In genomic region chr12:77895508-77895907, GRCm38 (mm10) we compare ENCODE assay signal across 26 mouse cellular contexts.
DNase-seq lines count a peak whose midpoint lies in the region; ATAC-seq lines count a peak whose summit lies in the region.
"Had no signal": no experiment of that assay in that cellular context is flagged by ENCODE, and none has a peak within 500 bp of the region (broad histone marks: within the 10 kb centered on the region; RNA-seq: fewer than 3 reads in every experiment).

No protein-coding gene starts in this region.

- ATAC-seq in hindbrain, embryonic 12.5 days (ENCODE audit: low FRiP score), result peak; percentile 52; the same call in 1 of the 2 replicates
- ATAC-seq in hindbrain, embryonic 14.5 days (ENCODE audit: low FRiP score), result no peak
- ATAC-seq in midbrain, embryonic 14.5 days (ENCODE audit: low FRiP score, low TSS enrichment), result no peak; the same call in 1 of the 2 replicates
- no peak for ATAC-seq in midbrain, embryonic 15.5 days (replicated peaks)
- ATAC-seq in erythroid progenitor cell, adult 5-6 weeks (replicated peaks; ENCODE audit: low FRiP score, poor library complexity, severe bottlenecking), result no peak
- ATAC-seq: forebrain, embryonic 14.5 days; forebrain, postnatal 0 days; hindbrain, postnatal 0 days; inflammation-experienced regulatory T-cells, adult 6 months; Patski had no signal

- H3K4me2 ChIP-seq in hindbrain, embryonic 12.5 days (replicated peaks), result no peak overlapping the region
- no peak overlapping the region for H3K4me2 ChIP-seq in hindbrain, embryonic 14.5 days (replicated peaks)
- no peak overlapping the region for H3K4me2 ChIP-seq in midbrain, embryonic 14.5 days (ENCODE audit: low read length)
- H3K4me2 ChIP-seq in midbrain, embryonic 15.5 days, result no peak overlapping the region
- H3K4me2 ChIP-seq: embryonic facial prominence, embryonic 13.5 days; heart, embryonic 11.5 days; hindbrain, embryonic 13.5 days had no signal

- no peaks in the 10 kb centered on the region for H3K9me3 ChIP-seq in hindbrain, embryonic 12.5 days (replicated peaks)
- H3K9me3 ChIP-seq in hindbrain, embryonic 14.5 days (ENCODE audit: control insufficient read depth, low read length), result no peaks in the 10 kb centered on the region
- no peaks in the 10 kb centered on the region for H3K9me3 ChIP-seq in midbrain, embryonic 14.5 days (ENCODE audit: control insufficient read depth, low read length)
- H3K9me3 ChIP-seq in midbrain, embryonic 15.5 days, result no peaks in the 10 kb centered on the region
- H3K9me3 ChIP-seq: embryonic facial prominence, embryonic 13.5 days; G1E; hindbrain, embryonic 13.5 days had no signal

- H3K36me3 ChIP-seq in hindbrain, embryonic 12.5 days, result no peaks in the 10 kb centered on the region
- no peaks in the 10 kb centered on the region for H3K36me3 ChIP-seq in hindbrain, embryonic 14.5 days (replicated peaks; ENCODE audit: control insufficient read depth, insufficient read depth)
- no peaks in the 10 kb centered on the region for H3K36me3 ChIP-seq in midbrain, embryonic 14.5 days (ENCODE audit: control insufficient read depth, insufficient read depth, low read length)
- H3K36me3 ChIP-seq in midbrain, embryonic 15.5 days (replicated peaks), result no peaks in the 10 kb centered on the region
- H3K36me3 ChIP-seq: embryonic facial prominence, embryonic 13.5 days; G1E; hindbrain, embryonic 13.5 days had no signal

- H3K4me3 ChIP-seq in hindbrain, embryonic 12.5 days, result no peak overlapping the region
- no peak overlapping the region for H3K4me3 ChIP-seq in hindbrain, embryonic 14.5 days (replicated peaks; ENCODE audit: low read length)
- no peak overlapping the region for H3K4me3 ChIP-seq in midbrain, embryonic 14.5 days (replicated peaks; ENCODE audit: low read depth, low read length)
- H3K4me3 ChIP-seq in midbrain, embryonic 15.5 days, result no peak overlapping the region
- H3K4me3 ChIP-seq: embryonic facial prominence, embryonic 13.5 days; gastrocnemius, adult 2 months; hindbrain, embryonic 13.5 days had no signal

- H3K9ac ChIP-seq in hindbrain, embryonic 12.5 days, result no peak overlapping the region
- H3K9ac ChIP-seq in hindbrain, embryonic 14.5 days, result no peak overlapping the region
- no peak overlapping the region for H3K9ac ChIP-seq in midbrain, embryonic 14.5 days (replicated peaks; ENCODE audit: low read length)
- no peak overlapping the region for H3K9ac ChIP-seq in midbrain, embryonic 15.5 days
- H3K9ac ChIP-seq: embryonic facial prominence, embryonic 13.5 days; forebrain, postnatal 0 days; hindbrain, embryonic 13.5 days had no signal

- H3K4me1 ChIP-seq in hindbrain, embryonic 12.5 days, result no peaks in the 10 kb centered on the region
- 0 out of 2 replicates have a peak, but pooled peaks cover 7% of the 10 kb centered on the region for H3K4me1 ChIP-seq in hindbrain, embryonic 14.5 days (replicated peaks; ENCODE audit: control insufficient read depth, insufficient read depth, low read length)
- 0 out of 2 replicates have a peak, but pooled peaks cover 8% of the 10 kb centered on the region for H3K4me1 ChIP-seq in midbrain, embryonic 14.5 days (ENCODE audit: control insufficient read depth, insufficient read depth, low read length)
- 0 out of 2 replicates have a peak, but pooled peaks cover 4% of the 10 kb centered on the region for H3K4me1 ChIP-seq in midbrain, embryonic 15.5 days
- H3K4me1 ChIP-seq: embryonic facial prominence, embryonic 13.5 days had no signal

- no peak overlapping the region for H3K27ac ChIP-seq in hindbrain, embryonic 12.5 days
- no peak overlapping the region for H3K27ac ChIP-seq in hindbrain, embryonic 14.5 days
- peak overlapping the region; percentile 52 for H3K27ac ChIP-seq in midbrain, embryonic 14.5 days (replicated peaks; ENCODE audit: low read depth, low read length)
- no peak overlapping the region for H3K27ac ChIP-seq in midbrain, embryonic 15.5 days
- H3K27ac ChIP-seq: embryonic facial prominence, embryonic 13.5 days; gastrocnemius, adult 2 months; hindbrain, postnatal 0 days had no signal

- no peak for DNase-seq in hindbrain, embryonic 14.5 days (ENCODE audit: low spot score)
- DNase-seq in midbrain, embryonic 14.5 days, result peak; percentile 36
- peak; percentile 55 for DNase-seq in retina, embryonic 14.5 days (ENCODE audit: low spot score)
- DNase-seq: adrenal gland, postnatal 10 days; adrenal gland, postnatal 36 days; B cell, adult 2 months; cerebellum, adult 11 months; cerebellum, adult 2 months; cerebellum, adult 9-11 months; cerebellum, postnatal 25 days; forebrain, postnatal 0 days; gastrocnemius, adult 2 months; gastrocnemius, postnatal 14 days; heart, adult 11 months had no signal

- H3K27me3 ChIP-seq in hindbrain, embryonic 12.5 days, result no peaks in the 10 kb centered on the region
- no peaks in the 10 kb centered on the region for H3K27me3 ChIP-seq in hindbrain, embryonic 14.5 days (ENCODE audit: control insufficient read depth, insufficient read depth, low read length)
- no peaks in the 10 kb centered on the region for H3K27me3 ChIP-seq in midbrain, embryonic 14.5 days (ENCODE audit: control insufficient read depth, insufficient read depth, low read length)
- no peaks in the 10 kb centered on the region for H3K27me3 ChIP-seq in midbrain, embryonic 15.5 days (replicated peaks)
- H3K27me3 ChIP-seq: CH12.LX; embryonic facial prominence, embryonic 13.5 days; hindbrain, embryonic 13.5 days; Patski had no signal

- 37% methylated on average over 2 of the region's 2 CpGs for WGBS in hindbrain, embryonic 12.5 days
- 48% methylated on average over 2 of the region's 2 CpGs for WGBS in hindbrain, embryonic 14.5 days
- WGBS in midbrain, embryonic 14.5 days, result 48% methylated on average over 2 of the region's 2 CpGs
- WGBS in midbrain, embryonic 15.5 days, result 55% methylated on average over 2 of the region's 2 CpGs
